Mouse (Mus musculus) kidney, embryonic 14.5 days (tissue): ENCODE data around the gene Lrrc8c. TPM values are rescaled to one million over a fixed set of nuclear protein-coding genes. Genes with fewer than 3 reads are reported as not detected.
"Not testable (repeated sequence)": the region's sequence is repeated elsewhere in the genome, so short reads cannot be mapped to it uniquely, and the experiment has no call there.

ENCODE experiments used
- ATAC-seq: fragments of 200-750 bp; cut with Nextera tagmentation; 2 replicates; pipeline ENCODE4 v1.8.0; 2017; ENCODE audit warnings: moderate number of reproducible peaks, mild to moderate bottlenecking, moderate TSS enrichment, moderate library complexity; ENCODE audit not compliant: low FRiP score, low TSS enrichment
- H3K27ac ChIP-seq: fragments of 300-500 bp; sonication (generic); 2 replicates; pipeline ENCODE4 v1.5.1; 2014; ENCODE audit warnings: low read depth, mild to moderate bottlenecking, low read length, moderate library complexity, mixed read lengths
- H3K27me3 ChIP-seq: fragments of 300-500 bp; sonication (generic); 2 replicates; pipeline ENCODE4 v1.6.1; 2014; ENCODE audit warnings: mild to moderate bottlenecking, low read length; ENCODE audit not compliant: control insufficient read depth, insufficient read depth
- H3K36me3 ChIP-seq: fragments of 300-500 bp; sonication (generic); 2 replicates; pipeline ENCODE4 v1.6.1; 2014; ENCODE audit warnings: low read length, mixed read lengths; ENCODE audit not compliant: control insufficient read depth, insufficient read depth
- H3K4me1 ChIP-seq: fragments of 300-500 bp; sonication (generic); 2 replicates; pipeline ENCODE4 v1.6.1; 2014; ENCODE audit warnings: low read length, mixed read lengths; ENCODE audit not compliant: control insufficient read depth, insufficient read depth
- H3K4me2 ChIP-seq: fragments of 300-500 bp; sonication (generic); replicated peaks from 2 replicates; pipeline ENCODE4 v1.6.1; 2014; ENCODE audit warnings: low read depth, mild to moderate bottlenecking, low read length
- H3K4me3 ChIP-seq: fragments of 300-500 bp; sonication (generic); 2 replicates; pipeline ENCODE4 v1.5.1; 2014; ENCODE audit warnings: mild to moderate bottlenecking, low read length
- H3K9ac ChIP-seq: fragments of 300-500 bp; sonication (generic); 2 replicates; pipeline ENCODE4 v1.6.1; 2014; ENCODE audit warnings: low read depth, mild to moderate bottlenecking, low read length, moderate library complexity
- H3K9me3 ChIP-seq: fragments of 300-500 bp; sonication (generic); 2 replicates; pipeline ENCODE4 v1.6.1; 2016; ENCODE audit warnings: low read length; ENCODE audit not compliant: control insufficient read depth
- WGBS: fragments of 180-500 bp; shearing (Covaris S2); extraction: QIAGEN DNeasy Blood & Tissue Kit; methylation state at CpG from one replicate; pipeline ENCODE4 v1.1.7; 2014; 5-methylcytosine and 5-hydroxymethylcytosine counted together
- polyA plus RNA-seq: library from polyadenylated mRNA; unstranded; fragments of >200 nt; fragmentation: Nextera tagmentation; extraction: Ambion mirVana; gene quantifications from 2 replicates; pipeline ENCODE4 v1.2.1, GENCODE M21; 2014

The Lrrc8c gene
- polyA plus RNA-seq, 1 experiment from 2014 or later = 13.1 TPM

- H3K9me3 ChIP-seq, H3K27ac ChIP-seq, H3K4me3 ChIP-seq, ATAC-seq, H3K9ac ChIP-seq, H3K36me3 ChIP-seq, H3K27me3 ChIP-seq, H3K4me2 ChIP-seq, H3K4me1 ChIP-seq: not testable (repeated sequence)
- 93% methylated on average over 2 of the region's 2 CpGs for WGBS
Observed at GRCm38 (mm10) chr5:105638266-105638665, 119.1 kb downstream of the Lrrc8c start.

DNA sequence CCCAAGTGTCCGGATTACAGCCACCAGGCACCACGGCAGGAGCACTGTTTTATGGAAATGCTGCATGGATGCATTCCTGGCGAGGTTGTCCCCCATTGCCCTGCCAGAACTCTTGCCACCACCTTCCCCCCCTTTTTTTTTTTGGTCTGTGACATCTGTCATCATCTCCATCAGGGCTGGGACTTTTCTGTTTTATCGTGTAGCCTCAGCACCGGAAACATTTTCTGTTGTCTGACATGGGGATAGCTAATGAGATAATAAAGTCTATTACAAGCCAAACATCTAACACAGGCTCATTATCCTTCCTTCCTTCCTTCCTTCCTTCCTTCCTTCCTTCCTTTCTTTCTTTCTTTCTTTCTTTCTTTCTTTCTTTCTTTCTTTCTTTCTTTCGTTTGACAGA, 119.7 kb downstream of the Lrrc8c start:
- no peaks in the 10 kb centered on the region for H3K36me3 ChIP-seq
- WGBS = 90% methylated on average over 6 of the region's 6 CpGs
- H3K4me2 ChIP-seq = no peak overlapping the region
- H3K9me3 ChIP-seq = no peaks in the 10 kb centered on the region
- no peak overlapping the region for H3K9ac ChIP-seq
- H3K4me3 ChIP-seq = no peak overlapping the region
- no peak overlapping the region for H3K27ac ChIP-seq
- no peak for ATAC-seq
- H3K27me3 ChIP-seq = no peaks in the 10 kb centered on the region
- no peaks in the 10 kb centered on the region for H3K4me1 ChIP-seq

GRCm38 (mm10) chr5:105639363-105639762, 120.2 kb downstream of the Lrrc8c start:
- WGBS = 94% methylated on average over 11 of the region's 11 CpGs
- ATAC-seq = no peak
- Histone ChIP-seq H3K27me3 (no peaks in the 10 kb centered on the region), H3K4me3 (no peak overlapping the region), H3K9ac (no peak overlapping the region), H3K4me1 (no peaks in the 10 kb centered on the region), H3K9me3 (no peaks in the 10 kb centered on the region), H3K36me3 (no peaks in the 10 kb centered on the region), H3K27ac (no peak overlapping the region), H3K4me2 (no peak overlapping the region)

GRCm38 (mm10) chr5:105642517-105642916, 123.3 kb downstream of the Lrrc8c start:
- Histone ChIP-seq H3K4me3 (no peak overlapping the region), H3K27me3 (no peaks in the 10 kb centered on the region), H3K9me3 (no peaks in the 10 kb centered on the region), H3K27ac (no peak overlapping the region), H3K36me3 (no peaks in the 10 kb centered on the region), H3K4me1 (no peaks in the 10 kb centered on the region), H3K4me2 (no peak overlapping the region), H3K9ac (no peak overlapping the region)
- WGBS = 65% methylated on average over 5 of the region's 5 CpGs
- ATAC-seq = no peak

GRCm38 (mm10) chr5:105643276-105643675, 124.1 kb downstream of the Lrrc8c start:
- no peaks in the 10 kb centered on the region for H3K4me1 ChIP-seq
- H3K4me3 ChIP-seq = no peak overlapping the region
- 70% methylated on average over 8 of the region's 8 CpGs for WGBS
- no peak overlapping the region for H3K9ac ChIP-seq
- no peaks in the 10 kb centered on the region for H3K9me3 ChIP-seq
- no peak for ATAC-seq
- H3K4me2 ChIP-seq = no peak overlapping the region
- no peak overlapping the region for H3K27ac ChIP-seq
- H3K36me3 ChIP-seq = no peaks in the 10 kb centered on the region
- H3K27me3 ChIP-seq = no peaks in the 10 kb centered on the region

DNA sequence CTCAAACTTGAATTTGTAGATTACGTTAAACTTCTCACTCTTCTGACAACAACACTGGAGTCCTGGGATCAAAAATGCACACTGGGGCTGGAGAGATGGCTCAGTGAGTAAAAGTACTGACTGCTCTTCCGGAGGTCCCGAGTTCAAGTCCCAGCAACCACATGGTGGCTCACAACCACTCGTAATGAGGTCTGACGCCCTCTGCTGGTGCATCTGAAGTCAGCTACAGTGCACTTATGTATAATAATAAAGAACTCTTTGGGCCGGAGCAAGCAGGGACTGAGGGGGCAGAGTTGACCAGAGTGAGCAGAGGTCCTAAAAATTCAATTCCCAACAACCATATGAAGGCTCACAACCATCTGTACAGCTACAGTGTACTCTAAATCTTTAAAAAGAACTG, 125.0 kb downstream of the Lrrc8c start:
- no peaks in the 10 kb centered on the region for H3K4me1 ChIP-seq
- no peaks in the 10 kb centered on the region for H3K36me3 ChIP-seq
- ATAC-seq = no peak
- H3K9ac ChIP-seq = no peak overlapping the region
- WGBS = 89% methylated on average over 6 of the region's 6 CpGs
- no peak overlapping the region for H3K4me3 ChIP-seq
- no peak overlapping the region for H3K27ac ChIP-seq
- no peaks in the 10 kb centered on the region for H3K9me3 ChIP-seq
- H3K27me3 ChIP-seq = no peaks in the 10 kb centered on the region
- H3K4me2 ChIP-seq = no peak overlapping the region

DNA sequence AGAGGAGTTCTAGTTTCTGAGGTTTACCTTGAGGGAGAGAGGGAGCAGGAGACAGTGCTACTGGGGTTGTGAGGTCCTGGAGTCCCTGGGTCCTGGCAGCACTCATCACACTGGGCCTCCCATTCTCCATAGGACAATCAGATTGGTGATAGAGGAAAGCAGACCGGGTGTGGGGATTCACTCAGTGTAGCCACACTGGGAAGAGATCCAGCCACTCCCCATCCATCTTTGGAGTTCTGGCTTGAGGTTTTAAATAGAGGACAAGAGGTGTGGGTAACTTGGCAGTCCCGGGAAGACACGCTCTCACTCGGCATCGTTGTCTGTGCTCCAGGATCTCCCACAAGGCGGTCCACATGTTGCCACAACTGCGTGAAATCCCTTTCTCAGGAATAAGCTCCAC, 127.9 kb downstream of the Lrrc8c start:
- 88% methylated on average over 7 of the region's 7 CpGs for WGBS
- Histone ChIP-seq H3K27ac (no peak overlapping the region), H3K4me1 (peaks cover 3% of the 10 kb centered on the region; the same call in 1 of the 2 replicates), H3K36me3 (no peaks in the 10 kb centered on the region), H3K4me3 (no peak overlapping the region), H3K4me2 (no peak overlapping the region), H3K9ac (no peak overlapping the region), H3K9me3 (no peaks in the 10 kb centered on the region), H3K27me3 (no peaks in the 10 kb centered on the region)
- ATAC-seq = no peak

DNA sequence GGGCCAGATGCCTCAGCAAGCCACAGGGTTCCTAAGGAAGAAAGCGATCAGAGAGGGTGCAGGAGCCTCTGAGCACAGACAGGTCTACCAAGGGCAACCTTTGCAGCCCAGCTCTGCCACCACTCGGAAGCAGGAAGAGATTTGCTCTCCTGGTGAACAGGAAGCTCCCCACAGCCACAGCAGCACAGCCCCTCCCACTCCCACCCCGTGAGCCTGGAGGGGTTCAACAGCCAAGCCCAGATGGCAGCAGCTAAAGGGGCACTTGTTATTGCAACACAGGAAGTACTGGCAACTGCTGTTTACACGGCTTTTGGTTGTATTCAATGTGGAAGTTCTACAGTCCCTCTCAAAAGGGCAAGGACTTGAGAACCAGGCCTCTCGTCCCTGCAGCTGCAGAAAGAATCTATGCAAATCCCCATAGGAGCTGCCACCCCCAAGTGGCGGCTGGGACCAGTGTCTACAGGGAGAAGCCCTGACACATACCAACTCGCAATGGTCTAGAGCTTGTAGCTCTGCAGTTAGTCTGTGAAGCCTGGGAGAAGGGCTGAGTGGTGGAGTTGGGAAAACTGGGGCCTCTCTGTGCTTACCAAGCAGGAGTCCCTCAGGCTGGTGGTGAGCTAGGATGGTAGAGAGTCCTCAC, 129.6 kb downstream of the Lrrc8c start:
- H3K4me2 ChIP-seq = no peak overlapping the region
- H3K4me1 ChIP-seq = peaks cover 3% of the 10 kb centered on the region; the same call in 1 of the 2 replicates
- 0 out of 2 replicates have a peak, but pooled peaks have one; percentile 22 for ATAC-seq
- 0 out of 2 replicates have a peak, but pooled peaks cover under 1% of the 10 kb centered on the region for H3K27me3 ChIP-seq
- H3K9ac ChIP-seq = no peak overlapping the region
- 53% methylated on average over 7 of the region's 7 CpGs for WGBS
- no peak overlapping the region for H3K4me3 ChIP-seq
- H3K27ac ChIP-seq = peak overlapping the region; percentile 57
- H3K36me3 ChIP-seq = no peaks in the 10 kb centered on the region
- no peaks in the 10 kb centered on the region for H3K9me3 ChIP-seq

GRCm38 (mm10) chr5:105649514-105650001, 130.4 kb downstream of the Lrrc8c start:
- ATAC-seq = no peak
- no peak overlapping the region for H3K4me2 ChIP-seq
- 86% methylated on average over 10 of the region's 10 CpGs for WGBS

More at GRCm38 (mm10) chr5:105649514-105650001, 130.4 kb downstream of the Lrrc8c start:
- Histone ChIP-seq H3K36me3 (no peaks in the 10 kb centered on the region), H3K9ac (no peak overlapping the region), H3K9me3 (no peaks in the 10 kb centered on the region), H3K27me3 (0 out of 2 replicates have a peak, but pooled peaks cover 3% of the 10 kb centered on the region), H3K27ac (no peak overlapping the region), H3K4me3 (no peak overlapping the region), H3K4me1 (peaks cover 3% of the 10 kb centered on the region; the same call in 1 of the 2 replicates)
